Mouse (Mus musculus) ES-Bruce4 (cell line): Measurements from ENCODE around the gene Tph2.

Experiments used
- CTCF ChIP-seq: IDR thresholded peaks from one replicate; pipeline ENCODE4 v1.8.1; 2011; ENCODE audit warnings: low read depth, low read length
- POLR2A ChIP-seq: IDR thresholded peaks from one replicate; pipeline ENCODE4 v1.8.1; 2011; ENCODE audit warnings: low read length; ENCODE audit not compliant: insufficient read depth

GRCm38 (mm10) chr10:115191214-115191613 is 6.4 kb upstream of the Tph2 start:
- TF ChIP-seq CTCF (no peak), POLR2A (no peak)
